Mouse (Mus musculus) testis, postnatal 10 days (tissue): ENCODE measurements around the gene Prdx5.

Experiments
- DNase-seq: peaks from one replicate; pipeline ENCODE4 v3.0.0; 2021; ENCODE audit warnings: low spot score

The Prdx5 gene

DNA sequence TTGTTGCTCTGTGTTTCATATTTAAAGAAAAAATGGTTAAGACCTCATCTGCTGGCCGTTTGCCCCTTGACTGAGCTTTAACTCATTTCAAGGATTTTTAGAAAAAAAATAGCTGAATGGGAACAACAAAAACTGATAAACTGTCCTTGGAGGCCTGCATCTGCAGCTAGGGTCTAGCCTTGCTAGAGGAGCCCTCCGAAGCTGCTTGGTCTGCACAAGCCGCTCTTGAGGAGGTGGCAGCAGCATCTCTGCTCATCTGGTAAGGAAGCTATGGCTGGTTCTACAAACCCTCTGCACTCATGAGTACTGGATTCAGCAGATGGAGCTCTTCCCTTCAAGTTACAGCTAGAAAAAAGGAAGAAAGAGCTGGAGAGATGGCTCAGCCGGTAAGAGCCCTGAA is 31.9 kb downstream of the Prdx5 start:
- peak; percentile 63 for DNase-seq

DNA sequence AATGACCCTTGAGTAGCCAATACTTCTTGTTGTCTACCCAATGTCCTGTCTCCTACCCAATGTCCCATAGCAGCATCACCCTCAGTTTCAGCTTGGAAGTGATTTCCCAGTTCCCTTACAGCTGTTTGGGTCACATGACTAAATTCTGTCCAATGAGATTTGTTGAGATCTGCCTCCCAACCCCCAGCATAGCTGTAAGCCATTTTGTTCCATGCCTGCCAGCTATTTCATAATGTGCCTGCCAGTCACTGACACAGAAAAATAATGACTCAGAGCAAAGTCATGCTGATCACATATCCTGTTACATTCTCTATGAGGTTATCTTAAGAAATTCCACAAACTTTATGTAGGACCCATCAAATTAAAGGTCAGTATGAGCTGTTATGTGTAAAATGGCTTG is 33.1 kb downstream of the Prdx5 start:
- DNase-seq = no peak

DNA sequence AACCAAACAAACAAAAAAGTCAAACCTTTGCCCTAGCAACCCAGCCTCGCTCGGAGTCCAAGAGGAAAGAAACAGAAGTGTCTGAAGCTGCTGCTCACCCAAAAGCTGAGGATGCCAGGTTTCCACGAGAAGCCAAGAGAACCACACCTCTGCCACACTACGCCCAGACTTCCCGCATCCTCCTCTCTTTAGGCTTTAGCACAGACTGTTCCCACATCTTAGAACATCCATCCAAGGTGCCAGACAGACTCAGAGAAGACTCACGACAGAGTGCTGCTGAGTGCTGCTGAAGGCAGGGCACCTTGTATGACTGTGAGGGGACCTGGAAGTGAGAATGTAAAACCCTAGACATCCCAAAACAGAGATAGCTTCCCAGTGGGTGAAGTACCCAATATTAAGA is 34.1 kb downstream of the Prdx5 start:
- DNase-seq = no peak

DNA sequence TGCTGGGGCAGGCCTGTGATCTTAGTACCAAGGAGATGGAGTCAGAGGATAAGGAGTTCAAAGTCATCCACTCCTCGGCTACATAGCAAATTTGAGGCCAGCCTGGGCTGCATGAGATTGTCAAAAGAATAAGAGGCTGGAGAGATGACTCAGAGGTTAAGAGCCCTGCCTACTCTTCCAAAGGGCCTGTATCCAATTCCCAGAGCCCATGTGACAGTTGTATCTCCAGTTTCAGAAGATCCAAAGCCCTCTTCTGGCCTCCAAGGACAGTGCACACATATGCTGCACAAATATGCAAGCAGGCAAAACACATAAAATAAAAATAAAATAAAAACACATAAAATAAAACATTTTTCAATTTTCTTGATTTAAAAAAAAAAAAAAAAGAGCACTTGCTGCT is 35.6 kb downstream of the Prdx5 start:
- no peak for DNase-seq

DNA sequence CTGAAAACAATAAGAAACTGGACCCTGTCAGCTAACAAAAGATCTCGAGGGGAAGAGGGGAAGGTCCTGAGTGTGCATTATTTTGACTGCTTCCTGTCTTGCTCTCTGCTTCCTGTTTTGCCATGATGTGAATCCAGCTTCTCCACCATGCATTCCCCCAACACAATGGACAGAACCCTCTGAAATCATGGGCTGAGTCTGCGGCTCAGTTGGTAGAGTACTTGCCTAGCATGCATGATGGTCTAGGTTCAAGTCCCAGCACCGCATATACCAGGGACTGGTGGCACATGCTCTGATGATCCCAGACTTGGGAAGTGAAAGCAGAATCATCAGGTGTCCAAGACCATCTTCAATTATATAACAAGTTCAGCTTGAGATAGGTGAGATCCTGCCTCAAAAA is 37.2 kb downstream of the Prdx5 start:
- DNase-seq = no peak

DNA sequence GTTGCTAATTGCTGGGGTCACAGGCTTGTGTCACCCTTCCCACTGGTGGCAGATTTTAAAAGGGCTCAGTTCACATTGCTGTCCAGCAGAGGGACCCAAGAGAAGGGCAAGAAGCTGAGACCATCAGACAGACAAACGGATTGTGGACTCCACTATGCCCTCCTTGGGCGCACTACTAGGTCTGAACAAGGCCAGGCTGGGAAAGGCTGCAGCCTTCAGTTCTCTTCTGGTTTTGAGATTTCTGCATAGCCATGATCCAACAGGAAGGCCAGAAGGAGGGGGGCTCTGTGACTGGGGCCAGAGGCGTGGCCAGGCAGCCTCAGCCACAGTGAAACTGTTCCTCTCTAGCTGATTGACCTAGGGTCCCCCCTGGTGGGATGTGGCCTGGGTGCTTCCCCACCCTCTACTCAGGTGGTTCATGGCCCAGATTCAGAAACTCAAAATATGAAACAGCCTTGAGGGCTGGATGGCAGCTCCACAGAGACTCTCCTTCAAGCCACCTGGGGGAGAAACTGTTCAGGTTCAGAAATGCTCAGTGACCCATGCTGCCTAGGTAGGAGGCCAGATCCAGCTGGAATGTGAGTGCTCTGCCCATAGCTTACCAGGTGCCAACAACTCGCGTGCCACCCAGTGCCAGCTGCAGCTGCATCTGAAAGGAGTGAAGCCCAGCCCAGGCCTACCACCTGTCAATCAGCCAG is 38.2 kb downstream of the Prdx5 start:
- DNase-seq = no peak

DNA sequence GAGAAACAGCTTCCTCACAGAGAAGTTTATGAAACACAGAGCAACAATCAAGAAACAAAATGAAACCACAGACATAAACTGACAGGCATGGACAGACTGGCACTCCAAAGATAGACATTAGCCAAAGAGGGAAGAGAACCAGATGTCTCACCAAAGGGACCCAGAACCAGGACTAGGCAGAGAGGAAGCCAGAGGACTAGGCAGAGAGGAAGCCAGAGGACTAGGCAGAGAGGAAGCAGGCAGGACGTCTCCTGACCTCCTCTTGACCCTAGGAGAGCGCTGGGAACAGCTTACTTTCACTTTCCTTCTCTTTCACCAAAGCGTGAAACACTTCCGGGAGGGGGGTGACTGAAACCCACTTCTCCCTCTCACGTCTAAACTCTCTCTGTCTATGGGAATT is 40.6 kb downstream of the Prdx5 start:
- peak; percentile 47 for DNase-seq

DNA sequence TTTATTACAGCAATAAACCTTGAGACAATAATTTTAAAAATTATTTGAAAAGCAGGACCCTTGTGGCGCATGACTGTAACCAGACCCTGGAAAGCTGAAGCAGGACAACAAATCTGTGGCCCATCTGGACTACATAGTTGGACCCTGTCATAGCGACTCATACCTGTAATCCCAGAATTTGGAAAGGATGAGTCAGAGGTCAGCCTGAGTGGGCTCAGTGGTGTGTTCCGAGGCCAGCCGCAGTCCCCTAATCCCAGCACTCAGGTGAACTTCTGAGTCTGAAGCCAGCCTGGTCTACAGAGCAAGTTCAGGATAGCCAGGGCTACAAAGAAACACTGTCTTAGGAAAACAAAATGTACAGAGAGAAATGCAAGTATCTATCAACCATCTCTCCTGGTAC is 48.5 kb downstream of the Prdx5 start:
- no peak for DNase-seq

DNA sequence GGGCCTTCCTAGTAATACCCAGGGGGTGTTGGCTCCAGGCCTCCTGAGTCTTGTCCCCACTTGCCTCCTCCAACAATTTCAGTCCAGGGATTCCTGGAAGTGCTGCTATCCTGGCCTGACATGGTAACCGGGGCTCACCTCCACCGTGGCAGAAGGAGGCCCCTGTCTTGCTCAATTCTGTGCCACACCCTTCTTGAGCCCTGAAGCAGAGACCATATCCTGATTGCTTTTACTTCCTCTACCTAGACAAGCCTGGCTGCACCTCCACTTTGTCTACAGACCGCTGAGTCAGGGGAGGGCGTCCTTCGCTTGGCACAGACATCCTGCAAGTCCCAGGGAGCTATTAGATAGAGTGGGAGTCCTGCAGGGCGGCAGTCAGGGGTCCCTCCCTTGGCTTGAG is 49.2 kb downstream of the Prdx5 start:
- no peak for DNase-seq

DNA sequence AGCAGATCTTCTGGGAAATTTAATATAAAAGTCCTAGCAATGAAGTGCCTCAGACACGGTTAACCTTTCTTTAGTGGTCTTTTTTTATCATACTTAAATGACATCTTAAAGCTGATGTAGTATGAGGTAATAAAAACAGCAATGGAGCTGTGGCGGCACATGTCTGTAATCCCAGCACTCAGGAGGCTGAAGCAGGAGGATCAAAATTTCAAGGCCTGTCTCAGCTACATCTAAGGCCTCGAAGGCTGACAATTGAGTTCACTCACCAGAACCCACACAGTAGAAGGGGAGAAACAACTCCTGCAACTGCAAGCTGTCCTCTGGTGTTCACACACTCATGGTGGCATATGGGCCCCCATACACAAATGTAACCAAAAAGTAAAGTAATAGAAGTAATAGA is 49.9 kb downstream of the Prdx5 start:
- no peak for DNase-seq

DNA sequence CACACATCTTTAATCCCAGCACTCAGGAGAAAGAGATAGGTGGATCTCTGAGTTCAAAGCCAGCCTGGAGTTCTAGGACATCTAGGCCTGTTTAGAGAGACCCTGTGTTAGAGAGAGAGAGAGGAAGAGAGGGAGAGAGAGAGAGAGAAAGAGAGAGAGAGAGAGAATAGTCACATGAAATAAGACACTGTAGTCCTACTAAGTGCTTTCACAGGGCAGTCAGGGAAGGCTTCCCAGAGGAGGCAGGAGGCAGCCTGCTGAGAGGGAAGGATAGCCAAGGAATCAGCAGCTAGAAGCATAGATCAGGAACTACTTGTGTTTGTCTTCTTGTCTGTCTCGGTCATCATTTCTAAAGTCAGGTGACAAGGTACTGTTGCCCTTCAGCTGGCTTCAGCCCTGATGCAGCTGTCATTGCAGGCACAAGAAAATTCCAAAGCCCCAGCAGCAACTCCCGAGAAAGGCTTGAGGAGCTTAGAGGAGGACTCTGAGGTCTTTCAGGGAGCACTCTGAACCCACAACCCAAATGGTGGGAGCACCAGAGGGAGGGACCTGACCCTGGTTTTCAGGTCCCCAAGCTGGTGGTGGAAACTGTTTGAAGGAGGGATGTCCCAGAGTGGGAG is 50.8 kb downstream of the Prdx5 start:
- DNase-seq = no peak

DNA sequence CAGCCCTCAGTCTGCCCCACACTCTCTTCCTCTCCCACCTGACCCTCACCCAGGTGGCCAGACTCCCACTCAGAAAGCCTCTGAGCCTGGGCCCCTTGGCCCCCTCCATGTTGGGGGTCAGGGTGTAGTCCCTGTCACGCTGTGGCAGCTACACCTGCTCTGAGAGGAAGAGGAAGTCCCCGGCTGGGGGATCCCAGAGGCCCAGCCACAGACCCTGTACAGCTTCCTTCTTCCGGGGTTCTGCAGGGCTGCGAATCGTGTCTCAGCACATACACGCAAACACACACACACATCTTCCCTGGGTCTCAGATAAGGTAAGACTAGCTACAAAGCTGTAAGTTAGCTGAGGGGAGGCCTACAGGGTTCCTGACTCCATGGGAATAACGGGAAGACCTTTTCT is 51.9 kb downstream of the Prdx5 start, which contains the start of gene Ccdc88b:
Ccdc88b (minus strand) TSS at position 181 of the 400 bp plus-strand sequence.
- DNase-seq = no peak

DNA sequence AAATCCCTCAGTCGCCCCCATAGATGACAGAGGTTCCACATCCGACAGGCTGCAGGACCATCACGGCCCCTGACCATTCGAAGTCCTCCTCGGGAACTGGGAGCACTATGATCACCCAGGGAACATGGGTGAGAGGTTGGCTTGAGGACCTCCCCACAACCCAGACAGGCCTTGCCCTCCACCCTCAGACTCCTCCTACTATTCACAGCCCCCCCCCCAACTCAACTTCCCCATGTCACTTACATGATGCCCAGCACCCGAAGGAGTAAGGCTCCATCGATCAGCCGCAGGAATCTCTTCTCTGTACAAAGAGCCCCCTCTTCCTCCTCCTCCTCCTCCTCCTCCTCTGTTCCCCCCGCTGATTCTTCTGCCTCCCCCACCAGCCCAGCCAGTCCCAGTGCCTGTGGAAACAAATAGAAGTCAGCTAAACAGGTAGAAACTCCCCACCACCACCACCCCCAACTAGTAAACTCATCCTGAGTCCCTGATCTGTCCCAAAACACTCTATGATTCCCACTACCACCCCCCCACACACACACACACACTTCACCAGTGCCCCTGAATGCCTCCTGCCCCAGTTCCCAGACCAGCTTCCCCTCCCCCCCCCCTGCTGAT is 52.4 kb downstream of the Prdx5 start:
- no peak for DNase-seq

DNA sequence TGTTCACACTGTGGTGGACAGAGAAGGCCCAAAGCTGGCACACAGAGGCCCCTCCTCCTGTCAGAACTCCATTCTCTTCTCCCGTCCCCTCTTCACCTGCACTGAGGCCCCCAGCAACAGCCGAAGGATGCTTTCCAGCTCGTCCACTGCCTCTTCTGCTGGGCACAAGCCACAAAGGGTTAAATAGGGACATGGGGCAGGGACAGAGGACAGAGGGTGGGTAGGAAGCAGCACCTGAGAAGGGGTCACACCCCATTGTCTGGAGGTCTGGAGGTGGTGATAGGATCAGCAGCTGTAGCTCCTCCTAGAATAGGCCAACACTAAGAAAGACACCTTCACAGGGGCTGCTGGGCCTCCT is 52.9 kb downstream of the Prdx5 start:
- no peak for DNase-seq
